Mouse (Mus musculus): ENCODE data around the gene Rnf207. TPM values are rescaled to one million over a fixed set of nuclear protein-coding genes. Genes with fewer than 3 reads are reported as not detected.

Rnf207 gene
- 9.0 and 10.6 TPM in 2 replicates for polyA plus RNA-seq (2015; fragmentation: Nextera tagmentation; extraction: Ambion mirVana)

GRCm38 (mm10) chr4:152318517-152319234 is at the start of gene Rnf207:
TSS of gene Rnf207 (minus strand) at chr4:152318993.
- H3K36me3 ChIP-seq (ENCODE audit: control insufficient read depth, insufficient read depth, low read length): no peaks in the 10 kb centered on the region
- peaks cover 42% of the 10 kb centered on the region for H3K27me3 ChIP-seq (replicated peaks; ENCODE audit: control insufficient read depth, insufficient read depth, low read length)
- no peak for ATAC-seq
- H3K4me3 ChIP-seq (ENCODE audit: low read length): no peak within 1 kb of the TSS; the same call in 1 of the 2 replicates
- H3K27ac ChIP-seq (ENCODE audit: low read depth, low read length): no peak within 1 kb of the TSS
- no peaks in the 10 kb centered on the region for H3K9me3 ChIP-seq (ENCODE audit: control insufficient read depth, low read length)
- H3K9ac ChIP-seq (ENCODE audit: low read depth, low read length): peak within 1 kb of the TSS; percentile 4; the same call in 1 of the 2 replicates
- whole genome bisulfite sequencing: 3% methylated on average over 26 of the region's 26 CpGs
- H3K4me2 ChIP-seq (ENCODE audit: low read length): peak within 1 kb of the TSS; percentile 38
- H3K4me1 ChIP-seq (ENCODE audit: control insufficient read depth, insufficient read depth, low read depth, low read length): peaks cover 5% of the 10 kb centered on the region; the same call in 1 of the 2 replicates

DNA sequence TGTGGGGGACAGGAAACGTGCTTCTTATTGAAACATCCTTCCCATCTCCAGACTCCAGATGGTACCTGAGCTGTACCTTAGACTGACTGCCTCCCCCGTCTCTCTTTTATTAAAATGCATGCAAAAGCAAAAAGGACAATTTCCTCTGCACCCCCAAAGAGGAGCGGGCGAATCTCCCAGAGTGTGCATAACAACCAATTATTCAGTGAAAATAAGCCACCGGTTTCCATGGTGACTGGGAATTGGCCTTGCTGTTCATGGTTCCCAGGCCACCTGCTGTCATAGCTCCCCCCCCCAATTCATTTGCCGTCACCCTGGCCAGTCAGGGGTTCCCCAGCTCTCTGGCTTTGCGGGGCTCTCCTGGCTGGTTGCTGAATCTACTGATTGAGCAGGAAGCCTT is 46.4 kb upstream of the Rnf207 start:
- WGBS: 25% methylated on average over 7 of the region's 7 CpGs
- ATAC-seq: no peak

GRCm38 (mm10) chr4:152362180-152362579 is 43.4 kb upstream of the Rnf207 start:
- no peak overlapping the region for H3K9ac ChIP-seq (ENCODE audit: low read depth, low read length)
- 78% methylated on average over 9 of the region's 9 CpGs for WGBS
- H3K27me3 ChIP-seq (replicated peaks; ENCODE audit: control insufficient read depth, insufficient read depth, low read length): no peaks in the 10 kb centered on the region
- H3K9me3 ChIP-seq (ENCODE audit: control insufficient read depth, low read length): no peaks in the 10 kb centered on the region
- no peak overlapping the region for H3K4me2 ChIP-seq (ENCODE audit: low read length)
- peaks cover 8% of the 10 kb centered on the region for H3K4me1 ChIP-seq (ENCODE audit: control insufficient read depth, insufficient read depth, low read depth, low read length)
- H3K4me3 ChIP-seq (ENCODE audit: low read length): no peak overlapping the region
- H3K27ac ChIP-seq (ENCODE audit: low read depth, low read length): no peak overlapping the region
- H3K36me3 ChIP-seq (ENCODE audit: control insufficient read depth, insufficient read depth, low read length): peaks cover 14% of the 10 kb centered on the region; the same call in 1 of the 2 replicates
- ATAC-seq: no peak

More for the DNA sequence above, 46.4 kb upstream of the Rnf207 start:
- H3K9ac ChIP-seq (ENCODE audit: low read depth, low read length): peak overlapping the region; percentile 11; the same call in 1 of the 2 replicates
- H3K36me3 ChIP-seq (ENCODE audit: control insufficient read depth, insufficient read depth, low read length): peaks cover 16% of the 10 kb centered on the region; the same call in 1 of the 2 replicates
- H3K4me3 ChIP-seq (ENCODE audit: low read length): no peak overlapping the region
- peaks cover 8% of the 10 kb centered on the region for H3K4me1 ChIP-seq (ENCODE audit: control insufficient read depth, insufficient read depth, low read depth, low read length)
- H3K27me3 ChIP-seq (replicated peaks; ENCODE audit: control insufficient read depth, insufficient read depth, low read length): no peaks in the 10 kb centered on the region
- no peaks in the 10 kb centered on the region for H3K9me3 ChIP-seq (ENCODE audit: control insufficient read depth, low read length)
- H3K4me2 ChIP-seq (ENCODE audit: low read length): no peak overlapping the region
- no peak overlapping the region for H3K27ac ChIP-seq (ENCODE audit: low read depth, low read length)

DNA sequence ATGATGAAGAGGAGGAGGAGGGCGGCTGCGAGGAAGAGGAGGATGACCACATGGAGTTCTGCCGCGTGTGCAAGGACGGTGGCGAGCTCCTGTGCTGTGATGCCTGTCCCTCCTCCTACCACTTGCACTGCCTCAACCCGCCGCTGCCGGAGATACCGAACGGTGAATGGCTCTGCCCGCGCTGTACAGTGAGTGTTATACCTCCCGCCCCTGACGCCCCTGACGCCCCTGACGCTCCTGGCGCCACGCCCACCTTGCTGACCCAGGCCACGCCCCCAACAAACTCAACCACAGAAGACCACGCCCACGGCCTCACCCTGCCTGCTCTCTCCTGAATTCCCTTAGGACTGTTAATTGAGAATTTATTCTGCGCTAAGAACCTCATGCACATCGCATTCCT is 42.1 kb upstream of the Rnf207 start:
- Histone ChIP-seq H3K4me2 (ENCODE audit: low read length) (no peak overlapping the region), H3K9me3 (ENCODE audit: control insufficient read depth, low read length) (no peaks in the 10 kb centered on the region), H3K27me3 (replicated peaks; ENCODE audit: control insufficient read depth, insufficient read depth, low read length) (no peaks in the 10 kb centered on the region), H3K9ac (ENCODE audit: low read depth, low read length) (no peak overlapping the region), H3K4me1 (ENCODE audit: control insufficient read depth, insufficient read depth, low read depth, low read length) (peaks cover 8% of the 10 kb centered on the region), H3K4me3 (ENCODE audit: low read length) (no peak overlapping the region), H3K27ac (ENCODE audit: low read depth, low read length) (no peak overlapping the region), H3K36me3 (ENCODE audit: control insufficient read depth, insufficient read depth, low read length) (peaks cover 14% of the 10 kb centered on the region)
- WGBS: 4% methylated on average over 24 of the region's 24 CpGs
- ATAC-seq: no peak

DNA sequence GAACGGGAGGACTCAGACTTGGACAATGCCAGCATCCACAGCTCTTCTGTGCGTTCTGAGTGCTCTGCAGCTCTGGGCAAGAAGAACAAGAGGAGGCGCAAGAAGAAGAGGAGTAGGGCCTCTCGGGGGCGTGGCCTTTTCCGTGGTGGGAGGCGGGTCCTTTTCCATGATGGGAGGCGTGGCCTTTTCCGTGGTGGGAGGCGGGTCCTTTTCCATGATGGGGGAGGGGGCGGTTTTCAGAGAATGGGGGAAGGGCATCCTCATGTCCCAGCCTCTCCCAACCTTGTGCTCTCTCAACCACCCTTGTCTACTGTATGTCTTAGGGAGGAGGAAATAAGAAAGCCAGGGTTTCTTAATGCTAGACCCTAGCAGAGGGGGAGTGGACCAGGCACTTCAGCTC is 40.9 kb upstream of the Rnf207 start:
- peaks cover under 1% of the 10 kb centered on the region; the same call in 1 of the 2 replicates for H3K4me1 ChIP-seq (ENCODE audit: control insufficient read depth, insufficient read depth, low read depth, low read length)
- no peak for ATAC-seq
- peaks cover 14% of the 10 kb centered on the region for H3K36me3 ChIP-seq (ENCODE audit: control insufficient read depth, insufficient read depth, low read length)
- H3K27ac ChIP-seq (ENCODE audit: low read depth, low read length): no peak overlapping the region
- H3K9ac ChIP-seq (ENCODE audit: low read depth, low read length): no peak overlapping the region
- no peak overlapping the region for H3K4me3 ChIP-seq (ENCODE audit: low read length)
- no peaks in the 10 kb centered on the region for H3K9me3 ChIP-seq (ENCODE audit: control insufficient read depth, low read length)
- 9% methylated on average over 11 of the region's 11 CpGs for WGBS
- no peaks in the 10 kb centered on the region for H3K27me3 ChIP-seq (replicated peaks; ENCODE audit: control insufficient read depth, insufficient read depth, low read length)
- H3K4me2 ChIP-seq (ENCODE audit: low read length): no peak overlapping the region

- Histone ChIP-seq H3K27ac (ENCODE audit: low read depth, low read length) (no peak overlapping the region), H3K9ac (ENCODE audit: low read depth, low read length) (no peak overlapping the region), H3K4me2 (ENCODE audit: low read length) (no peak overlapping the region), H3K27me3 (replicated peaks; ENCODE audit: control insufficient read depth, insufficient read depth, low read length) (peaks cover 2% of the 10 kb centered on the region; the same call in 1 of the 2 replicates), H3K9me3 (ENCODE audit: control insufficient read depth, low read length) (no peaks in the 10 kb centered on the region), H3K4me3 (ENCODE audit: low read length) (no peak overlapping the region), H3K36me3 (ENCODE audit: control insufficient read depth, insufficient read depth, low read length) (peaks cover 4% of the 10 kb centered on the region), H3K4me1 (ENCODE audit: control insufficient read depth, insufficient read depth, low read depth, low read length) (peaks cover 13% of the 10 kb centered on the region)
- WGBS: 86% methylated on average over 7 of the region's 7 CpGs
- ATAC-seq: no peak
Observed at GRCm38 (mm10) chr4:152355672-152356071, 36.9 kb upstream of the Rnf207 start.

DNA sequence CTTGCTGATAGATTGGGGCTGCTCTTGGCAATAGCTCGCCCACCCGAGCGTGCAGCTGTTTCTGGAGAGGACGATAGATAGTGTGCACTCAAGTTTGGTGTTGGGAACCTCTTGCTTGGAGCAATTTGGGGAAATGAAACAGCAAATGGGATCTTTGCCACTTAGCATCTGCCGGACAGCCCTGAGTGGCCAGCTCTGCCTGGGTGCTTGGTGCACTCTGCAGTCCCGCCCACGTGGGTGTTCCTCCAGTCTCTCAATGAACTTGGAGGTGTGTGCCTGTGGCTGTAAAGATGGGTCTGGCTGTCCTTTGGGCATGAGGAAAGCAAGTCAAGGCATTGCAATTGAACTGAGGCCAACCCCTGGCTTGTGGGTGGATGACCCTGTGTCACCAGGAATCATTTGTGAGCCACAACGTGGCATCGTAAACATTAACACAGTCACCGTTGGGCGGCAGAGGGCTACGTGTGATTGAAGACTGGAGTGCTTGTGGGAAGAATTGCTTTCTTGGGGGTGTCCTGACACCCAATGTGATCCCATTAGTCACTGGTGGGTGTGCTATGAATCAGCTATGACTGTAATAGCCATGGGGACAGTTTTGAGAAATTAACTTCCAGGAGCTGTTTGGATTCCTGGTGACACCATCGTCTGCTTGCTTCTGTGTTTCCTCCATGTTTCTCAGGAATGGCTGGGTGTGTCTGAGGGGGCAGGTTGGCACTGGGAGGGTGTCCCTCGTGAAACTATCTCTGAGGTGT is 35.3 kb upstream of the Rnf207 start:
- Histone ChIP-seq H3K9ac (ENCODE audit: low read depth, low read length) (no peak overlapping the region), H3K27me3 (replicated peaks; ENCODE audit: control insufficient read depth, insufficient read depth, low read length) (peaks cover 2% of the 10 kb centered on the region; the same call in 1 of the 2 replicates)

DNA sequence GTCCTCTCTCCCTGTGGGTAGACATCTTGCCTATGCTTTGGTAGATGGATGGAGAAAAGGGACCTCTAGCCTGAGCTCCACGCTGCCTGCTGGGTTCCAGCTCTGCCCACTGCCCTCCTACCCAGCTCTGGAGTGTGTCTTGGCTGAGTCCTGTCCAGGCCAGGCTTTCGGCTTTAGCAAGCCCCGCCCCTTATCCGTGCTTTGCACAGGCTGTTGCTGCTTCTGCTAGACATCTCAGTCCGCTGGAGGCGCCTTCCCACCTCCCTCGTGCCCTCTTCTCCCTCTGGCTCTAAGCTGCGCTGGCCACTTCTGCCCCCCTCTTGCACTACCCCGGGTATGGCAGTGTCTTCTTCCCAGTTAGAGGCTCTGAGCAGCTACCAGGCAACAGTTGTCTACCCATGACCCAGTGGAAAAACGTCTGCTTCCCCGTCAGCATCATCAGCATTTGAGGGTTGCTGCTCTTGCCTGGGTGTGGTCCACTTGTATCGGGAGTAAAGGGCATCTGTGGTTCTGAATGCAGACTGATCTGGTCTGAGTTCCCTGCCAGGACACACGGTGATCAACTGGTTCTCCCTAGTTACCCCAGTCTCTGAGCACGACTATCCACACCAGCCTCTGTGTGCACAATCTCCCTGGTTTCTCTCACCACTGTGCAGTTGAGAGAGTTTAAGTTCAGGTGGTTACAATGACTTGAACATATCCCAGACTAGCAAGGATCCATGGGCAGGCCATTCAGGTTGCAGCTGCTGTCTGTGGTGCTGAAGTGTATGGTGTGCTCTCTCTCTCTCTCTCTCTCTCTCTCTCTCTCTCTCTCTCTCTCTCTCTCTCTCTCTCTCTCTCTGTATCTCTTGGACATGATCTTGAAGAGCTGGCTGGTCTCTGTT is 32.9 kb upstream of the Rnf207 start:
- H3K4me3 ChIP-seq (ENCODE audit: low read length): no peak overlapping the region
- no peak overlapping the region for H3K9ac ChIP-seq (ENCODE audit: low read depth, low read length)
- peaks cover 30% of the 10 kb centered on the region for H3K4me1 ChIP-seq (ENCODE audit: control insufficient read depth, insufficient read depth, low read depth, low read length)
- H3K36me3 ChIP-seq (ENCODE audit: control insufficient read depth, insufficient read depth, low read length): peaks cover 1% of the 10 kb centered on the region
- H3K27ac ChIP-seq (ENCODE audit: low read depth, low read length): peak overlapping the region; percentile 14; the same call in 1 of the 2 replicates
- H3K4me2 ChIP-seq (ENCODE audit: low read length): no peak overlapping the region
- peak; percentile 35; the same call in 1 of the 2 replicates for ATAC-seq
- 12% methylated on average over 14 of the region's 14 CpGs for WGBS
- H3K9me3 ChIP-seq (ENCODE audit: control insufficient read depth, low read length): no peaks in the 10 kb centered on the region
- H3K27me3 ChIP-seq (replicated peaks; ENCODE audit: control insufficient read depth, insufficient read depth, low read length): peaks cover 2% of the 10 kb centered on the region

More for the DNA sequence above, 35.3 kb upstream of the Rnf207 start:
- H3K4me2 ChIP-seq (ENCODE audit: low read length): no peak overlapping the region
- H3K9me3 ChIP-seq (ENCODE audit: control insufficient read depth, low read length): no peaks in the 10 kb centered on the region
- no peak overlapping the region for H3K27ac ChIP-seq (ENCODE audit: low read depth, low read length)
- ATAC-seq: no peak
- H3K4me1 ChIP-seq (ENCODE audit: control insufficient read depth, insufficient read depth, low read depth, low read length): peaks cover 29% of the 10 kb centered on the region
- no peak overlapping the region for H3K4me3 ChIP-seq (ENCODE audit: low read length)
- H3K36me3 ChIP-seq (ENCODE audit: control insufficient read depth, insufficient read depth, low read length): peaks cover 4% of the 10 kb centered on the region
- WGBS: 74% methylated on average over 14 of the region's 14 CpGs
